Mouse (Mus musculus) T-helper 1 cell (primary cell): ENCODE measurements at regions not wholly inside any gene's neighbourhood (a gene's known extent, or its start where the extent isn't known, plus 50 kb on each side); places are given as distances from the start of the nearest gene placed in this dataset.
"Not testable (repeated sequence)": the region's sequence is repeated elsewhere in the genome, so short reads cannot be mapped to it uniquely, and the experiment has no call there.

Experiments
- in situ Hi-C: fragments of 300-600 bp; cut with MboI, MseI; formaldehyde crosslinking; loops from one replicate; pipeline ENCODE4 v1.15.1; 2025; ENCODE audit warnings: high pct_unique_total_duplicates

- in situ Hi-C loops: no loop called here
These were observed 167.1 kb downstream of the Nkx6-1 start for GRCm38 (mm10) chr5:101497698-101498048.

- in situ Hi-C loops: no loop called here
These were observed 167.7 kb downstream of the Nkx6-1 start for GRCm38 (mm10) chr5:101496924-101497697.

- in situ Hi-C loops: no loop called here
These were observed 168.6 kb downstream of the Nkx6-1 start for GRCm38 (mm10) chr5:101496161-101496560.

DNA sequence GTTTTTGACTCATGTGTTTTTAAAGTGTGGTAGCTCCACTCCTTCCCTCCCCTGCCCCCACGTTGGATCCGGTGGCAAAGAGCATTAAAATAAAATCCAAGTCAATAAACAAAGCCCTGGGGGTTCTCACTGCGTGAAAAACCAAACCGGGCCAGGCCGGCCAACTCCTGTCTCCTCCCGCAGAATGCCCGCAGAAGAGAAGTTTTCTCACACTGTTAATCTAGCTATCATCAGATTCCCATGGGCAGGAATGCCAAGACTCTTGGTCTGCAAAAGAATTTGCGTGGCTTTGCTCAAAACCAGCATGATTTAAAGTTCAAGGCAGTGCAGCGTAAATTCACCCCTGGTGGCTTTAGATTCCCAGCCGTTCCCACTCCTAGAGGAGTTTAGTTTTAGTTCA lies 219.0 kb downstream of the Nkx6-1 start:
- in situ Hi-C loops: no loop called here

DNA sequence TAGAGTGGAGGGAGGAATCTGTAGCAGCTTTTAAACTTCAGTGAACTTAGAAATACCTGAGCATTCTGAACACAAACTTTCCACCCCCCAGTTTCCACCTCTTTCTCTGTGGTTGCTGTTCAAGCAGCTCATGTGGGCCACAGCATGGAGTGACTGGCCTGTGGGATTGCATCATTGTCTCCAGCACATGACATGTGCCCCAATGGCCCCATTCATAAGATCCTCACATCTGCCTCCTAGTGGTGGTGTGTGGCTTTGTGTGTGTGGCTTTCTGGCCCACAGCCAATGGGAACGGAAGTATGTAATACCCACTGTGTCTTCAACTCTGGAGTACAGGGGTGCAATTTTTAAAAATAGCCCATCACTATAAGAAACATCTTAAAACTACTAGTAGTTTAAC lies 223.0 kb downstream of the Nkx6-1 start:
- in situ Hi-C loops: no loop called here

GRCm38 (mm10) chr5:101437666-101438299 lies 227.0 kb downstream of the Nkx6-1 start:
- in situ Hi-C loops: no loop called here

DNA sequence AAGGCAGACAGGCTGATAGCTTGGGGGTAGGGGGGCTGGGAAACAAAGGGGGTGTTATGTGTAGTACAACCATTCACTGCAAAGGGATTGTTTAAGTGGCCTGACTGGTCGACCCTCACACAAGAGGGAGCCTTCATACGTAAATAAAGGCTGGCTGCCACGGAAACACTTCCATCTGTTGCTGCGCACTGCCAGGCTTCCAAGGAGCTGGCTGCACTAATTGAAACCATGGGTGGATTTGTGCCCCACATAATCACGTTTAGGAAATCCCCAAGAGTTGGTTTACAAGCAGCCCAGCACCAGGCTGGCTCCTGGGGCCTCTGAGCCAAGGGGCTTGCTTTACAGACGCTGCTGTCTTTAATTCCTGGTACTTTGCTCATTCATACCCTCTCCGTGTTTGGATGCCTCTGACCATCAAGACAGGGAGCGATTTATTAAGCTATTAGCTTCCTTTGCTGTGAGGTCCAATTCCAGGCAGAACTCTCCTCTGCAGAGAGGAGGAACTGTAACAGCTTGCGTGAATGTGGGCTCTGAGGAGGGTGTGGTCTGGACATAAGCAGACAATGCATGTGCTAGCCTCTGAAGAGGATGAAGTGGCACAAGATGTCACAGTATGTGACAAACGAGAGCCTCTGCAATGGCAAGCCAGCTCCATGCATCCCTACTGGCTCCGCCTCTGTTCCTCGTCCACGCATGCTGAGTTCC lies 238.6 kb downstream of the Nkx6-1 start:
- in situ Hi-C loops: no loop called here

DNA sequence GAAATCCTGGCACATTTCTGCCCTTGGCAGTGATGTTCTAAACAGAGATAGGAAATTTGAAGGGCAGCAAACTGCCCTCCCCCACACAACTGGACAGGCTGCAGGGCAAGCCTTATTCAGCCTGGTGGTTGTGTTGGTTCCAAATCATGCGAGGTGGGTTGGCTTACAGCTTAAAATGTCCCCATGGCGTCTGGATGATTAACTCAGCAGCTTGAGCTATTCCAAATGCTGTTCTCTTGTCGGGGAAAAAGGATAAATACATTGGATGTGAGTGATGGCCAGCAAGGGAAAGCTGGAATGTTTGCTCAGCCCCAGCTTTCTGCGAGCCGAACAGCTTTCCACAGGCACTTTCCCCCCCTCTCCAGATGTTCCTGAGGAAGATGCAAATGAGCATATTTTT lies 280.5 kb downstream of the Nkx6-1 start:
- in situ Hi-C loops: no loop called here

DNA sequence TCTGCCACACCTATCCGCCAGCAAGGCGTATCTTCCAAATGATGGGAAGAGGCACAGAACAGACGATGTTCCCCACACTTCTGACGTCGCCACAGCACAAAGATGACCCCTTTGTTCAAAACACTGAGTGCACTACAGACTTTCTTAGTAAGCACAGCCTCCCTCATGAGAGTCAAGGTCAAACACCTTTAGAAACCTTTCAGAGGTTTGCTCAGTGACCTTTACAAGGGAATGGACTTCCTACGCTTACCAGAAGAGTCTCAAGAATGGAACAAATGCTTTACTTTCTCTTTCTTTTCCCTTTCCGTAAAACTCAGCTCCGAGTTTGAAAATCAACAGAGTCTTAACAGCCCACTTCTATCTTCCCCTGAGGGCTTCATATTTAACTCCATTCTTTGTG lies 283.4 kb downstream of the Nkx6-1 start:
- in situ Hi-C loops: no loop called here

- in situ Hi-C loops: no loop called here
These were observed 288.1 kb downstream of the Nkx6-1 start for GRCm38 (mm10) chr5:101376657-101377056.

DNA sequence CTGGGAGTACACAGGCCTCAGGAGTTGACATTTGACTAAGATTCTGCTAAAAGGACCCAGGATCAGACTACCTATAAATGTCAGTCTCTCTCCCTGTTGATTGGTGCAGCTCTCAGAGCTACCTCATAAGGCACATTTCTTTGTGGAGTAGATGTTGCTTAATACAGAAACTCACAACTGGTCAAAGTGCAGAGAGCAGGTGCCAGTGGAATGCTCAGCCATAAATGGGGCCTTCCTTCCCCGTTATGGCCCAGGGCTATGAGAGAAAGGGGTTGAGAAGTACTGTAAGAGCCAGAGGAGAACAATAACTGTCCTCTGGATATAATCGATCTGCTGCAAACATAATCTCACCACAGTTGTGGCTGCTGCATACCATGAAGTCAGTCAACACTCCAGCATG lies 290.7 kb downstream of the Nkx6-1 start:
- in situ Hi-C loops: no loop called here

- in situ Hi-C loops: no loop called here
These were observed 292.6 kb downstream of the Nkx6-1 start for GRCm38 (mm10) chr5:101372204-101372603.

DNA sequence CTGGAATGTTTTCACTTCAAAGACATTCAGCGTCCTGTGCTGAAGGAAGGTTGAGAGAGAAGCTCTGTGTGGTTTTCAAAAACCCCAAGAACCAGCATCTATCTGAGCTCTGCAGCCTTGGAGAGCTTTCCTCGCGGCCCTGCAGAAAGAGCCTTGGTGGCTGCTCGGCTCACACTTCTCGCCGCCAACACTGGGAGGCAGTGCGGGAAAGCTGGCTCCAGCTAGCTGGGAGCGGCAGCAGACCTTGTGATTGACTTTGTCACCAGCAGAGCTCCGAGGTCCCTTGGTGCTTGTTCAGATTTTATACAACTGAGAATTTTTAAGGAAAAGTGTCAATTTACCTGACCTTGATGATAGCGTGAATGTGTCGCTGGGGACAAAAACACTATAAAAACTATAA lies 299.4 kb downstream of the Nkx6-1 start:
- in situ Hi-C loops: no loop called here

GRCm38 (mm10) chr5:101359986-101360385 lies 304.8 kb downstream of the Nkx6-1 start:
- in situ Hi-C loops: no loop called here

- in situ Hi-C loops: no loop called here
These were observed 319.4 kb downstream of the Nkx6-1 start for GRCm38 (mm10) chr5:101345406-101345805.

DNA sequence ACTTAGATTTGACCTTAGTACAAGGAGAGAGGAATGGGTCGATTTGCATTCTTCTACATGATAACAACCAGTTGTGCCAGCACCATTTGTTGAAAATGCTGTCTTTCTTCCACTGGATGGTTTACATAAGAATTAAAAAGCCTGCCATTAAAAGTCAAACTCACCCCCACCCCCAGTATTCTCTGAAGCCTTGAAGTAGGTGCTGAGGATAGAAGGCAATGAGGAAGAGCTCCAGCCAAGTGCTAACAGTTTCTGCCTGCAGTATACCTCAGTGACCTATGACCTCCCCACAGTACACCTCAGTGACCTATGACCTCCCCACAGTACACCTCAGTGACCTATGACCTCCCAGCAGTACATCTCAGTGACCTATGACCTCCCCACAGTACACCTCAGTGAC lies 328.4 kb downstream of the Nkx6-1 start:
- in situ Hi-C loops: not testable (repeated sequence)

DNA sequence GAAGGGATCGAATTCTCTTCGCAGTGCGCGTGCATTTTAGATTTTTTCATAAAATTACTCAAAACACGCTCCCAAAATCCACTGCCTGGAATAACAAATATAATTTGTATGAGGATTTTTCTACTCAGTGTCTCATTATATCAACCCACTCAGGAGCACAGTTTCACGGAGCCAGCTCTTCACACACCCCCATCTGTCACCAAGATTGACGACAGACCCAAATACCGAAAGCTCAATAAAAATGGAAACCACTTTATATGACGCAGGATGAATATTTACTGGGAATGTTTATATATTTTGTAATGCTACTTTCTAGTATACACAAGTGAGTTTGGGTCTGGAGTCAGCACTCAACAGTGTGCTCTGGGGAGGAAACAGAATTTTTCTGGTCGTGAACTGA lies 333.0 kb downstream of the Nkx6-1 start:
- in situ Hi-C loops: no loop called here

GRCm38 (mm10) chr5:101326122-101326521 lies 338.7 kb downstream of the Nkx6-1 start:
- in situ Hi-C loops: no loop called here

DNA sequence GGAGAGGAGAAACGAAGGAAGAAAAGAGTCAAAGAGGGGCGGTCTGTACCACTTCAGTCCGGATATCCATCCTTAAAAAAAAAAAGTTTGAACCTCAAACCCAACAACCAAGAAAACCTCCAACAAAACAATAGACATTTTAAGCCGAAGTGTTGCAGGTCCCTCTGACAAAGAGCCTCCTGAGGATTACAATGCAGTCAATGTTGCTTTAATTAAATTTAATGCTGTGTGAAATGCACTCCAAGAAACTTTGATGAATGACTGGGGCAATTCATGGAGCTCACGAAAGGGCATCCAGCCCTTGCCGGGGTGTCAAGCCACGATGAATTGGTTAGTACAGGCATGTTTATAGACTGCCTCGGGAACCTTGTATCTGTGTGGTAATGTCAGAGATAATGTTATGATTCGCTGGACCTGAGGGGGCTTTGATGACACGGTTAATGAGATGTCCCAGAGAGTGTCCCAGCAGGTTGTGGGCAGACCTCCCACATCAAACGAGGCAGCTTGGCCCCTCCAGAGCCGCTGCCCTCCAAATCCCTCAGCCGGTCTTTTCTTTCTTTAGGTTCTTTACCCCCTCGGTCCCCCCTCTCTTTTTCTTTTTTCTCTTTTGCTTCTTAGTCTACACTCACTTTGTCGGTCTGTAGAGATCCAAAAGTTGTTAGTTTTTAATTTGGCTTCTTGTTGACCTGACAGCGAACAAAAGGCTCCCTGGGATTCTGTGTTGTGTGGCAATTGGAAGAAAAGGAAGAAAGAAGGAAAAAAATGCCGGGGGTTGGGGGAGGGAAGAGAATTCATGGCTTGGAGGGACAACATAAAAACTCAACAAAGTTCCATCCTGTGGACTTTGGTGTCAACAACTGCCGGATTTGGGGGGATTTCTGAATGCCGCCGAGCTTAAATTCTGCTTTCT lies 341.5 kb downstream of the Nkx6-1 start:
- in situ Hi-C loops: no loop called here

DNA sequence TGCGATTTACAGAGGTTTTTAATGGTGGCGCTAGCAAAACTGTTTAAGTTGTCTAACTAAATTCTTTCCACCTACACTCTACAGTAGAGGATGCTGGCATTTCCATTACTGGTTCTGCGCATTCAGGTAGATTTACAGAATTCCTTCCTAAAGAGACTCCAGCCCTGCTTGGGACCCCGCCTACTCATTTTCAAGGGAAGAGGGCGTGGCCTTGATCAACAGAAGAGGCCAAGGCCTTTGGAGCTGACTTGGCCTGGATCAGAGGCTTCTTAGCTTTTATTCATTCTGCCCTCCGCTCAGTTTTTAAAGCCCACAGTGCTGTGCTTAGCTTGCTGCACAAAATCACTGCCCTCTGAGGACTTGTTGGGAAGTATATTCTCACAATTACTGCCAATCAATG lies 364.8 kb downstream of the Nkx6-1 start:
- in situ Hi-C loops: no loop called here

DNA sequence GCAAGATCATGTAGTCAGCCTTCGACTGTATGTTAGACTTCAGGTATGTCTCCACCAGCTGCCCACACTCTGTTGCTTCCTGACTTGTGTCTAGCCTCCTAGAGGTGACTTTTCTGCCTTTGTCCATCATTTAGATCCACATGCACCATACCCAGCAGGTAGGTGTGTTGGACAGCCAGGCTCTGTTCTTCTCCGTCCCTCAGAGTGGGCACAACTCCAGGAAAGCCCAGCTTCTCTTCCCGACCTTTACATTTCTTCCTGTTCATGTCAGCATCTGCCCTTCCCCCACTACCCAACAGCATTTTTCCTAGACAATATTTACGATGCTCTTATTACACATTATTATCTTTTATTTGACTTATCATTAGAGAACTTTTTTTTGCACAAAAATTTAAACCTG lies 366.4 kb downstream of the Nkx6-1 start:
- in situ Hi-C loops: no loop called here
